Mouse (Mus musculus) MEL (cell line): ENCODE measurements around the gene Gm35315.

ENCODE experiments used
- CTCF ChIP-seq, 3 experiments: IDR thresholded peaks in 2 of 3; conservative IDR thresholded peaks in 1 of 3; 2 replicates each; pipeline ENCODE4 v1.5.1; 2011 to 2012; ENCODE audit warnings: low read length in 3 of 3, low read depth in 2 of 3, mild to moderate bottlenecking in 2 of 3, improper control_type of control experiment in 1 of 3, inconsistent platforms in 1 of 3, mixed read lengths in 1 of 3, moderate library complexity in 1 of 3; ENCODE audit not compliant: control insufficient read depth in 1 of 3, insufficient read depth in 1 of 3, poor library complexity in 1 of 3, severe bottlenecking in 1 of 3
- HCFC1 ChIP-seq: IDR thresholded peaks from 2 replicates; pipeline ENCODE4 v1.6.1; 2012; ENCODE audit warnings: low read depth, mild to moderate bottlenecking, inconsistent platforms, low read length, improper control_type of control experiment, moderate library complexity
- MXI1 ChIP-seq: IDR thresholded peaks from 2 replicates; pipeline ENCODE4 v1.6.1; 2011; ENCODE audit warnings: mild to moderate bottlenecking, low read depth, low read length, improper control_type of control experiment
- MYB ChIP-seq: IDR thresholded peaks from 2 replicates; pipeline ENCODE4 v1.6.1; 2011; ENCODE audit warnings: mild to moderate bottlenecking, low read depth, low read length, improper control_type of control experiment
- NELFE ChIP-seq: IDR thresholded peaks from 2 replicates; pipeline ENCODE4 v1.6.1; 2011; ENCODE audit warnings: low read depth, low read length, improper control_type of control experiment
- NRF1 ChIP-seq: IDR thresholded peaks from 2 replicates; pipeline ENCODE4 v1.6.1; 2014; ENCODE audit warnings: low read depth, mild to moderate bottlenecking, inconsistent platforms, low read length, improper control_type of control experiment, moderate library complexity; ENCODE audit not compliant: poor library complexity, insufficient read depth, severe bottlenecking
- POLR2A ChIP-seq, 2 experiments: IDR thresholded peaks; 2 replicates each; pipeline ENCODE4 v1.6.1; 2011 to 2012; ENCODE audit warnings: low read length in 2 of 2, mild to moderate bottlenecking in 2 of 2, control low read depth in 1 of 2, improper control_type of control experiment in 1 of 2, low read depth in 1 of 2, moderate library complexity in 1 of 2; ENCODE audit not compliant: control insufficient read depth in 1 of 2, insufficient read depth in 1 of 2, poor library complexity in 1 of 2
- RAD21 ChIP-seq: IDR thresholded peaks from 2 replicates; pipeline ENCODE4 v1.6.1; 2011; ENCODE audit warnings: mild to moderate bottlenecking, low read depth, low read length, improper control_type of control experiment
- TAL1 ChIP-seq: IDR thresholded peaks from 2 replicates; pipeline ENCODE4 v1.6.1; 2012; ENCODE audit warnings: mild to moderate bottlenecking, inconsistent platforms, low read length, moderate library complexity, mixed read lengths
- USF1 ChIP-seq: IDR thresholded peaks from 2 replicates; pipeline ENCODE4 v1.6.1; 2014; ENCODE audit warnings: low read depth, mild to moderate bottlenecking, inconsistent platforms, low read length, improper control_type of control experiment, moderate library complexity
- ZC3H11A ChIP-seq: IDR thresholded peaks from 2 replicates; pipeline ENCODE4 v1.6.1; 2012; ENCODE audit warnings: low read depth, mild to moderate bottlenecking, inconsistent platforms, low read length, improper control_type of control experiment

DNA sequence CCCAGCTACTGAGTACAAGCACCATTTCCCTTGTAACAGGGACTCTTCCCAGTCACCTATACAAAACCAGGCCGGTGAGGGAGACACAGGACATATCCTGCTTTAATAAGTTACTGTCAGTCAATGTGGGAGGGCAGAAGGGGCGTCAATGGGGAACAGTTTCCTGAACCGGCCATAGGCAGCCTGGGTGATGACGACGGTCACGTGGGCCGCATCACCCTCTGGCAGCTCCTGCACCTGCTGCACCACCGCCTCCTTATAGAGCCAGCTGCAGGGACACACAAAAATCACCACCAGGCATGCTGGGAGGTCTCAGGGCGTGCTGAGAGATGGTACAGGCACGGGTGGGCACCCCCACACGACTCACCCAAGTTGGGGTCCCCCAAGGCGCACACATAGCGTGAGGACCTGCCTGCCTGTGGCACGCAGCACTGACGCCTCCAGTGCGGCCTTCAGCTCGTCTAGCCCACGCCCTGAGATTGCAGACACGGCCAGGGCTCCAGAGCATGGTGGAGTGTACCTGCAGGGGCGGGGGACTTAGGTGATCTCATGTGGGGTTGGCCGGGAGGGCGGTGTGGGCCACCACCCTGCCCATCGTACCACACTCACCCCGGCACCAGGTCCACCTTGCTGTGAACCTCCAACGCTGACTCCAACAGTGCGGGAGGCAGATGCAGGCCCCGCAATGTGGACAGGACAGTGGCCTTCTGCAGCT is 9.8 kb upstream of the Gm35315 start:
- TF ChIP-seq RAD21 (no peak), NRF1 (no peak), CTCF (IDR thresholded peaks at IDR 0.05 in 2 of 3, conservative IDR thresholded peaks at IDR 0.05 in 1 of 3; ENCODE audit: control insufficient read depth in 1 of 3, insufficient read depth in 1 of 3, low read depth in 2 of 3, low read length in 3 of 3, poor library complexity in 1 of 3, severe bottlenecking in 1 of 3) (no peak), MYB (no peak), POLR2A (IDR thresholded peaks at IDR 0.05; ENCODE audit: control insufficient read depth in 1 of 2, insufficient read depth in 1 of 2, low read depth in 1 of 2, low read length in 2 of 2, poor library complexity in 1 of 2) (no peak; a peak in 1 of 4 replicates), TAL1 (no peak), USF1 (no peak), HCFC1 (no peak), MXI1 (no peak), ZC3H11A (no peak), NELFE (no peak)
